Mouse (Mus musculus): ENCODE results near the gene Rnase1. TPM values are rescaled to one million over a fixed set of nuclear protein-coding genes. Genes with fewer than 3 reads are reported as not detected.
"Not testable (repeated sequence)": the region's sequence is repeated elsewhere in the genome, so short reads cannot be mapped to it uniquely, and the experiment has no call there.

Gene Rnase1
- total and polyA plus RNA-seq, 2 experiments from 2014 or later, result 0.16 to 1.6 TPM

GRCm38 (mm10) chr14:51165435-51165834 is 18.9 kb upstream of the Rnase1 start:
- H3K4me3 ChIP-seq (ENCODE audit: low read length), result no peak overlapping the region
- ATAC-seq, result no peak
- DNase-seq (ENCODE audit: low spot score), result no peak
- H3K27ac ChIP-seq, result no peak overlapping the region
- no peaks in the 10 kb centered on the region for H3K9me3 ChIP-seq (ENCODE audit: low read length)
- no peaks in the 10 kb centered on the region for H3K27me3 ChIP-seq (ENCODE audit: insufficient read depth, low read length)
- H3K4me1 ChIP-seq (ENCODE audit: insufficient read depth, low read length), result no peaks in the 10 kb centered on the region
- TF ChIP-seq CTCF (IDR thresholded peaks at IDR 0.05; ENCODE audit: low read depth), result no peak
- H3K4me2 ChIP-seq (ENCODE audit: low read depth, low read length), result no peak overlapping the region
- 96% methylated on average over 1 of the region's 1 CpGs for WGBS
- no peaks in the 10 kb centered on the region for H3K36me3 ChIP-seq (ENCODE audit: insufficient read depth, low read length)
- no peak overlapping the region for H3K9ac ChIP-seq (replicated peaks; ENCODE audit: low read length)

GRCm38 (mm10) chr14:51163323-51163722 is 16.7 kb upstream of the Rnase1 start:
- H3K27ac ChIP-seq; H3K9ac ChIP-seq (replicated peaks; ENCODE audit: low read length); H3K4me2 ChIP-seq (ENCODE audit: low read depth, low read length); H3K9me3 ChIP-seq (ENCODE audit: low read length); H3K36me3 ChIP-seq (ENCODE audit: insufficient read depth, low read length); DNase-seq (ENCODE audit: low spot score); H3K4me3 ChIP-seq (ENCODE audit: low read length); H3K4me1 ChIP-seq (ENCODE audit: insufficient read depth, low read length); H3K27me3 ChIP-seq (ENCODE audit: insufficient read depth, low read length); ATAC-seq: not testable (repeated sequence)
- 91% methylated on average over 6 of the region's 6 CpGs for WGBS

- H3K9ac ChIP-seq (replicated peaks; ENCODE audit: low read length); H3K9me3 ChIP-seq (ENCODE audit: low read length); H3K27me3 ChIP-seq (ENCODE audit: insufficient read depth, low read length); H3K4me2 ChIP-seq (ENCODE audit: low read depth, low read length); DNase-seq (ENCODE audit: low spot score); H3K4me1 ChIP-seq (ENCODE audit: insufficient read depth, low read length); H3K27ac ChIP-seq; H3K36me3 ChIP-seq (ENCODE audit: insufficient read depth, low read length); H3K4me3 ChIP-seq (ENCODE audit: low read length); ATAC-seq: not testable (repeated sequence)
- 97% methylated on average over 3 of the region's 3 CpGs for WGBS
Observed at GRCm38 (mm10) chr14:51161976-51162375, 15.4 kb upstream of the Rnase1 start, which contains the start of gene Rnase2b. Gene Rnase2b (plus strand): TSS chr14:51162260.

- no peak for TF ChIP-seq CTCF (IDR thresholded peaks at IDR 0.05; ENCODE audit: low read depth)
- no peak overlapping the region for H3K27ac ChIP-seq
- no peak overlapping the region for H3K4me2 ChIP-seq (ENCODE audit: low read depth, low read length)
- no peak overlapping the region for H3K9ac ChIP-seq (replicated peaks; ENCODE audit: low read length)
- no peak overlapping the region for H3K4me3 ChIP-seq (ENCODE audit: low read length)
- H3K4me1 ChIP-seq (ENCODE audit: insufficient read depth, low read length), result no peaks in the 10 kb centered on the region
- no peaks in the 10 kb centered on the region for H3K27me3 ChIP-seq (ENCODE audit: insufficient read depth, low read length)
- WGBS, result 96% methylated on average over 1 of the region's 1 CpGs
- H3K36me3 ChIP-seq (ENCODE audit: insufficient read depth, low read length), result no peaks in the 10 kb centered on the region
- DNase-seq (ENCODE audit: low spot score) (no peak), ATAC-seq (no peak)
- no peaks in the 10 kb centered on the region for H3K9me3 ChIP-seq (ENCODE audit: low read length)
Observed at GRCm38 (mm10) chr14:51157072-51157471, 10.5 kb upstream of the Rnase1 start.

- WGBS, result 72% methylated on average over 4 of the region's 4 CpGs
- H3K4me1 ChIP-seq (ENCODE audit: insufficient read depth, low read length), result no peaks in the 10 kb centered on the region
- no peak for TF ChIP-seq CTCF (IDR thresholded peaks at IDR 0.05; ENCODE audit: low read depth)
Observed at GRCm38 (mm10) chr14:51156736-51157068, 10.1 kb upstream of the Rnase1 start.

GRCm38 (mm10) chr14:51156056-51156735 is 9.6 kb upstream of the Rnase1 start:
- DNase-seq (ENCODE audit: low spot score) (no peak), ATAC-seq (no peak)
- no peaks in the 10 kb centered on the region for H3K27me3 ChIP-seq (ENCODE audit: insufficient read depth, low read length)
- H3K27ac ChIP-seq, result no peak overlapping the region
- no peak overlapping the region for H3K9ac ChIP-seq (replicated peaks; ENCODE audit: low read length)
- no peak overlapping the region for H3K4me3 ChIP-seq (ENCODE audit: low read length)
- no peaks in the 10 kb centered on the region for H3K36me3 ChIP-seq (ENCODE audit: insufficient read depth, low read length)
- no peaks in the 10 kb centered on the region for H3K9me3 ChIP-seq (ENCODE audit: low read length)
- no peaks in the 10 kb centered on the region for H3K4me1 ChIP-seq (ENCODE audit: insufficient read depth, low read length)
- no peak overlapping the region for H3K4me2 ChIP-seq (ENCODE audit: low read depth, low read length)
- WGBS, result 87% methylated on average over 5 of the region's 5 CpGs
- TF ChIP-seq CTCF (IDR thresholded peaks at IDR 0.05; ENCODE audit: low read depth), result no peak

More at GRCm38 (mm10) chr14:51156736-51157068, 10.1 kb upstream of the Rnase1 start:
- Histone ChIP-seq H3K9me3 (ENCODE audit: low read length) (no peaks in the 10 kb centered on the region), H3K27me3 (ENCODE audit: insufficient read depth, low read length) (no peaks in the 10 kb centered on the region), H3K36me3 (ENCODE audit: insufficient read depth, low read length) (no peaks in the 10 kb centered on the region), H3K9ac (replicated peaks; ENCODE audit: low read length) (no peak overlapping the region), H3K4me2 (ENCODE audit: low read depth, low read length) (no peak overlapping the region), H3K4me3 (ENCODE audit: low read length) (no peak overlapping the region), H3K27ac (no peak overlapping the region)
- ATAC-seq (no peak), DNase-seq (ENCODE audit: low spot score) (no peak)

GRCm38 (mm10) chr14:51152249-51152870 is 5.8 kb upstream of the Rnase1 start:
- Histone ChIP-seq H3K4me1 (ENCODE audit: insufficient read depth, low read length) (no peaks in the 10 kb centered on the region), H3K4me2 (ENCODE audit: low read depth, low read length) (no peak overlapping the region), H3K9me3 (ENCODE audit: low read length) (no peaks in the 10 kb centered on the region), H3K27me3 (ENCODE audit: insufficient read depth, low read length) (no peaks in the 10 kb centered on the region), H3K4me3 (ENCODE audit: low read length) (no peak overlapping the region), H3K27ac (no peak overlapping the region), H3K9ac (replicated peaks; ENCODE audit: low read length) (no peak overlapping the region), H3K36me3 (ENCODE audit: insufficient read depth, low read length) (no peaks in the 10 kb centered on the region)
- no peak for ATAC-seq
- 91% methylated on average over 5 of the region's 5 CpGs for WGBS
- DNase-seq (ENCODE audit: low spot score), result no peak
- no peak for TF ChIP-seq CTCF (IDR thresholded peaks at IDR 0.05; ENCODE audit: low read depth)

Data from hindbrain, postnatal 0 days (tissue).